Mouse (Mus musculus) layer of hippocampus, adult 18-20 months (tissue): ENCODE measurements around the gene Ccrl2. TPM values are rescaled to one million over a fixed set of nuclear protein-coding genes. Genes with fewer than 3 reads are reported as not detected.

Experiments used
- DNase-seq, 2 experiments: peaks; one replicate each; pipeline ENCODE4 v3.0.0; 2022; ENCODE audit warnings: low spot score in 2 of 2
- total RNA-seq, 2 experiments: library from RNA; stranded (reverse); gene quantifications; 2 replicates each; pipeline ENCODE4 v1.2.3; 2021

Gene Ccrl2
- total RNA-seq, 2 experiments from 2014 or later, result 0.58 to 1.4 TPM

DNA sequence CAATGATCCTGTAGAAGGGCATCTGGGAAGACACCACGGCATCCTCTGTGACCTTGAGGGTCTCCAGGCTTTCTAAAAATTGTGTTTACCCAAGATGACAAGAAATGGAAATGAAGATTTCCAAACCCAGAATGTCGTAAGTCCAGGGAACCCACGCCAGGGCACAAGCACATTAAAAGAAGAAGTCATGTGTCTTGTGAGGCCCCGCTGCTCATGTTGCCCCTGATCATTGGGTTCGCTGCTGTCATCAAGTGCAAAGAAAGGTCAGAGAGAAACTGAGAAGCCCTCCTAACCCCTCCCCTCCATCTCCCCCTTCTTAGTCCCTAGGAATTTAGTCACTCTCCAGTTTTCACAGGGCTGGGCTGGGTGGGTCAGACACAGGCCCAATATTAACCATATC, 5.5 kb upstream of the Ccrl2 start:
- no peak for DNase-seq

DNA sequence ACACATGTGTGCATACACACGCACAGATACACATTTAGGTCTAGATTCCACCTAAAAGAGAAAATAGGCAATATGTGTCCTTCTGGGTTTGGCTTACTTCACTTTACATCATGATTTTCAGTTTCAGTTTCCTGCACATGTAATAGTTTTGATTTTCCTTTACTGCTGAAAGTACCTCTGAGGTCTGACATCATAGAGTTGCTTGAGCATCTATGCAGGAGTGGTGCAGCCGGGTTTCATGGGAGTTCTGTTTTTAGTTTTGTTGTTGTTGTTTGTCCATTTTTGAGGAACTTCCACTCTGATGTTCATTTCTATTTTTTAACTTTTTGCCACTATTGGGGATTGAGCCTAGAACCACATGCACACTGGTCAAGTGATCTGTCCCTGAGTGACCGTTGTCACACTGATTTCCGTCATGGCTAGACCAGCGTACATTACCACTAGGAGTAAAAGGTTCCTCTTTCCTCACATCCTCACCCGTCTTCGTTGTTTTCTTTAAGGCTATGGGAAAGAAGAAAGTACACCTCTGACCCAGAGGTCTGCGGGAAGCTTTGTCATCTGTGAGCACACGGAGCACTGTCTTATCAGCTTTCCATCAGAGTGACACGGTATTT, 1.7 kb upstream of the Ccrl2 start:
- DNase-seq, result no peak

DNA sequence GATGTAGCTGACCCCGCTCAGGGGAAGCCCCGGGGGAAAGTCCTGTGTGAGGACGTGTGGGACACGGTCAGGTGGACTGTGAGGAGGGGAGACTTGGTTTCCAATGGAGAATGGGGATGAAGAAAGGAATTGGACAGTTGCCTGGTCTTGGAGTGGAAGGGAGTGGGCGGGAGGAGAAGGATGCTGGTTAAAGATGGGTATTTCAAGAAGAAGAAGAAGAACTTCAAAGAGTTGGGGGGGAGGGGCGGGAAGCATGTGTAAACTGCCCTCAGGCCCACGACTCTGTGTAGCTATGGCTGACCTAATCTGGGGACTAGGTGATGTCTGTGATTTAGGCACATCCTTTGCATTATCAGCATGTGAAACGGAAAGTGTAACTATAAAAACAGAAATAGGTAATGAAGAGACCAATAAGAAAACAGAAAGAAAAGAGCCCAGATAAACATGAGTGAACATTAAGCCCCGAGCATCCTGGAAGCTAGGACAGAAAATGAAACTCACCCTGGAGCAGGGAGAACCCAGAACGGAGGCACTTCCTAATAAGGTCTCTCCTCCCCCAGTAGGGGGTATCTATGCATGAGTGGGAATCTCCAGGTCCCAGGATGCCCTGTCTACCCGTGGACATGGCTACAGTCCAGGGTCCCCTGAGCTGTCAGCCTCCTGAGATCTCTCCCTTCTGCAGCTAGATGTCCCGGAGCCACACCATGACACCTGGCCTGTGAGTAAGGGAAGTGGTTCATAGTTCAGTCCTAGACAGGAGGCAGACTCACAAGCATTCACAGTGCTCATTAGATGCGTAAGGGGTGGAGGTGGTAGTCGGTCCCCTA, 438 bp upstream of the Ccrl2 start:
- no peak for DNase-seq

DNA sequence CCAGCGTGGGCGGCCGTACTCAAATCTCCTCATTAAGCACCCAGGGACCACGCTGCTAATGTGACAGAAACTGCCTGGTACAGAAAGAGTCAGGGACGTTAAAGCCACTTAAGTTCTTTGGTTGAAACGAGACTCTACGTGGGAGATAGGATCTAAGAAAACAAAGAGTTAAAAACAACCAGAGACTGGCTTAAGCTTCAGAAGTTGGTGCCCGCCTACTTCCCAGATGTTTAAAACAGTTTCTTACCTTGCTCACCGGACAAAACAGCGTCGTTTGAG, 861 bp downstream of the Ccrl2 start:
- no peak for DNase-seq

DNA sequence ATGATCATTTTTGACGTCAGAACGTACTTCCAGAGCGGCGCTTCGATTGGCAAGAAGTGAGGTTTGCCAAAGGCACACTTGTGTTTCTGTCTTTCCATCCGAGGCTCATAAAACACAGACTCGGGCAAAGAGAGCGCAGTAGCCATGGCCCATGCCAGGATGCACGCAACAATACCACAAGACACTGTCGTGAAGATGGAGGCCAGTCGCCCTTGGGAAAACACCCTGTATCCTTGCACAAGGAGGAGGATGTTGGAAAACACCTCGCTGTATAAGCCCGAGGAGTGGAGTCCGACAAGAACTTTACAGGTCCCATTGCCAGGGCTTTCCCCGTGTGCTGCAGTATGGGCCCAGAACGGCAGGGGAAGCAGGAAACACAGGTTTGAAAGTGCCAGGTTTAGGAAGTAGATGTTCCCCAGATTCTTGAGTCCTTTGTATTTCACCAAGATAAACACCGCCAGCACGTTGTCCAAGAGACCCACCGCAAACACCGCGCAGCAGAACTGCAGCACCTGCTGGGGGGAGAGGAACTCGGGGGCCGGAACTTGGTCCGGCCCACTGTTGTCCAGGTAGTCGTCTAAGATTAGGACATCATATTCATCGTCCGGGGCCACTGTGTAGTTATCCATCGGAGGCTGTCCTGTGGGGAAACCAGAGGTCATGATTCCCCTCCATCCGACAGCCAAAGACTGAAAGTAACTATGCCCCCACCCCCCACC, 1.4 kb downstream of the Ccrl2 start:
- DNase-seq, result no peak

DNA sequence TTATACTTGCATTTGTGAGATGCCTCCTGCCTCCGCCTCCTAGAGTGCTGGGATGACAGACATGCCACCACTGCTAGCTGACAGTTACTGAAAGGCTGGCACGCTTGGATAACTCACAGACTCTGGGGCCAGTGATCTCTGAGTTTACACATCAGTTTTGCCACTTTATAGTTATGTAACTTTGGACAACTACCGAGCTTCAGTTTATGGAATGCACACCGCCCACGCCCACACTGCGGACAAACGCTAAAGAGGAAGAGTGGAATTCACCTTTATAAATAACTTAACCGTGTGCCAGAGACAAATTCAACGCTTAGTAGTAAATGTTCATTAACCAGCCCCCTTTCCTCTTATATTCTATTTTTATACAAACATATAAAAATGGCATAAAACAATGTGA, 2.4 kb downstream of the Ccrl2 start:
- no peak for DNase-seq

DNA sequence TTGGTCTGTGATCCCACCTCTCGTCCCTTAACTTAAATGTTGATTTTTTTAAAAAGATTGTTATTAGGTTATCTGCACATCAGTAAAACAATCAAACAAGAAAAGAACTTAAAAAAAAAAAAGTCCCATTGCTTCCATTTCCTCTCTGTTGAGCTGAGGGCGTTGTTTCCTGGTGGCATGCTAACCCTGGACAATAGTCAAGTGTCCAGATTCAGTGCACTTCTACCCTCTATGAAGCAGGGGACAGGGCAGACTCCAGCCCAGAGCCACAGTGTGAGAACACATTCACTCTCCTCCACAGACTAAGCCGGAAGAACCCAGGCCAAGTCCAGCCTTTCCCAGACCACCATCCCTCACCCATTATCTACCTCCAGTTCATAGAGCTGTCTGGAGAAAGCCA, 8.9 kb downstream of the Ccrl2 start:
- no peak for DNase-seq

DNA sequence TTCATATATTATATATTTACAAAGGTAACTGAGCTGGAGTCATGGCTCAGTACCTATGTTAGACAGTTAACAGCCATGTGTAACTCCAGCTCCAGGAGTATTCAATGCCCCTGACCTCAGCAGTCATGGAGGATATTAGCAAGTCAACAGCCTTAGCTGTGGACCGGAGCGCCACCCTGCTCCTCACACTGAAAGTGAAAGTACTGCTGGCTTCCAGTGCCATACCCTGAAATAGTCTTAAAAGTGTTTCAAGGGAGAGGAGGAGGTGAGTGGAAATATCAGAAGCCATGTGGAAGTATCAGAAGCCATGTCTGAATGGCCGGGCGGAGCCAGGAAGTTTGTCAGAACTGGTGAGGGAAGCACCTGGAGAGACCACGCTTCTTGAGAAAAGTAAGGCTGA, 10.1 kb downstream of the Ccrl2 start:
- DNase-seq, result no peak

DNA sequence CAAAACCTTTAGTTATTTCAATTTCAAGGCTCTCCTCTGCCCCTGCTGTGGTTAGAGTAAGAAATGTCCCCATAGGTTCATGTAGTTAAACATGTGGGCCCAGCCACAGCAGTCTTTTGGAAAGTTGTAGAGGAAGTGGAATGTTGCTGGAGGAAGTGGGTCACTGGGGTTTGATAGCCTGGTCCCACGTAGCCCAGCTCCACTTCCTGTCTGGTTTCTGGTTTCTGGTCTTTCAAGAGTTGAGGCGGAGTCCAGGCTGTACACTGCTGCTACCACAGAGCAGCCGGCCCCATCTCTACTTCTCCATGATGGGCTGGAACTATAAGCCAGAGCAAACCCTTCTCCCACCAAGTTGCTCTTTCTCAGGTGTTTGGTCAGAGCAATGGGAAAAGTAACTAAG, 11.1 kb downstream of the Ccrl2 start:
- no peak for DNase-seq

DNA sequence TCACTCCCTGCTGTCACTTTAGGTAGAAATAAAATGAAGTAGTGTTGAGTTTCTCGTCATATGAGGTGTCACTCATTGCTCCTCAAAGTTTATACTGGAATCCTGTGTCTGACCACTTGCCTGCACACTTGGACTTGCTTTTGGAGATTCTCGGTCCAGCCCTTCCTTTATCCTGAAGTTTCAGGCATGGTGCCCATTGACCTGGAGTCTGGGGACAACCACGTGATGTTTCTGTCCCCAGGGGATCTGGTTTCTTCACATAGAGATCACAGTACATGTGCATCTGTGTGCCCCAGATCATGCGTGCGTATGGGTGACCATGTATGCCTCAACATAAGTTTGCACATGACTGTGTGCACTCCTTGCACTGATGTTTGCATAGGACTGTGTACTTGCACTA, 15.1 kb downstream of the Ccrl2 start:
- no peak for DNase-seq

DNA sequence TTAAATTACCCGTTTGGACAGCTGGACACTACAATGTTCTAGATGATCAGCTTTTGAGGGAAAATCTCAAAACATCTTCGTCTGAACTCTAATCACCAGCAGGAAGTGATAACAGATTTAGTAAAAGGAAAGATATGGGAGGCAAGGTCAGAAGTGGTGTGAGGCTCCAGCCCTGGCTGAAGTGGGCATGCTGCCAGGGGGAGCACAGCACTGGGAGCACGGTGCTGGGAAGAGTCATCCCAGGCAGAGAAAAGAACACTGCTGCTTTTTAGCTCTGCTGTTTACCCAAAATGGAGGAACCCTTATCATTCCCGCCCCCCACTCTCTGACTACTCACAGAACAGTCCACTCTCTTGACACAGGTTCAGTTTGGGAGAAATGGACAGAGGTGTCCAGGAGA, 17.4 kb downstream of the Ccrl2 start:
- no peak for DNase-seq

DNA sequence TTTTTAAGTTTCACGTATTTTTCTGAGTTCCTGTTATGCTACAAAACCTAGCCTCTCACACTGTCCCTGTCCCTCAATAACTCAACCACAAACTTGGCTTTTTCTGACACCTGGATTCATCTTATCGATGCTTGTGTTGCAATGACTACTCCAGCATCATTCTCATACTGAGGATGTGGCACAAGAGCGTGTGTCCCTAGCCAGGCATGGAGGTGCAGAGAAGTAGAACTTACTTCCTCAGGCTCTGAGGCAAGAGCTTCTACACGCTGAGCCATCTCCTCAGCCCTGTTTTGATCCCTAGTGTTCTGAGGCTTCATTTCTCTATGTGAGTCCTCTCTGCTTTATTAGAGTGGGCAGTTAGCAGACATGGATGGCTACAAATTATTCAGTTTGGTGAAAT, 23.6 kb downstream of the Ccrl2 start:
- no peak for DNase-seq

DNA sequence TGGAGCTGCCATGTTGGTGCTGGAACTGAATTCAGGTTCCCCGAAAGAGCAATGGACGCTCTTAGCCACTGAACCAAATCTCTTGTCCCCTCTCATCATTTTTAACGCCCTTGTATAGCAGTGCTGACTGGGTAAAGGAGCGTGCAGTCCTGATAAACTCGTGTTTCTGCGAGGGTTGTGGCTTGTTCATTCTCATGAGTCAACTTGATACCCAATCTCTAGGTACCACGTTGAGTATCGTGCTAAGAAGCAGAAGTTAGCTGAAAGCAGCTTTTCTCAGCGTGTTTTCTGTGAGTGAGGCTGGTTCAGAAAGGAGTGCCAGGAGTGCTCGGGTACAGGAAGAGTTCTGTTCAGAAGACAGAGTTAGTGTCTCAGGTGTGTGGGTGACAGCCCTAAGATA, 30.5 kb downstream of the Ccrl2 start:
- no peak for DNase-seq

DNA sequence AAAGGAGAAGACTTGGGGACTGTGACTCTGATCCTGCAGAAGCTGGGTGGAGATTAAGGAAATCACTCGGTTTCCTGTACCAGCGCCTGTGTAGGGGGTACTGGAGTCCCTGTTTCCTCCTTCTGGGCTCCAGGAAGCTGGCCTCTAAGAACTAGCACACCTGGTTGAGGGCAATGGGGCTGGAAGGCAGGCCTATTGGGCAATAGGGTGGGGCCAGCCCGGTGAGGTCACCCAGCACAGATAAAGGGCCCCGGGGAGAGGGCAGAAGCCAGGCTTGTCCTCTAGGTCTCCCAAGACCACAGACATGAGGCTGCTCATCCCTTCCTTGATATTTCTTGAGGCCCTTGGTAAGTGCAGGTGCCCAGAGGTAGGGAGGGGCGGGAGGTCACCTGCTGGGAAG, 38.3 kb downstream of the Ccrl2 start, which contains the start of gene Ltf:
Gene Ltf, plus strand, starts transcription at position 250 of the 400 bp plus-strand sequence.
- no peak for DNase-seq

DNA sequence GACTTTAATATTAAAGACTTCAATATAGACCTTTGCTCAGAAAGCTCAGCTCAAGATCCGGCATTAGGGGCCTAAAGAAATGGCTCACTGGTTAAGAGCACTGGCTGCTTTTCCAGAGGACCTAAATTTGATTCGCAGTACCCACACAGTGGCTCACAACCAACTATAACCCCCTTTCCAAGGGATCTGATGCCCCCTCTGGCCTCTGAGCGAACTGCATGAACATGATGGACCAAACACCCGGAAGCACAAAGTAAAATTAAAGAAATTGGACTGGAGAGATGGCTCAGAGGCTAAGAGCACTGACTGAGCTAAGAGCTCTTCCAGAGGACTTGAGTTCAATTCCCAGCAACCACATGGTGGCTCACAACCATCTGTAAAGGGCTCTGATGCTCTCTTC, 41.7 kb downstream of the Ccrl2 start:
- DNase-seq, result no peak

DNA sequence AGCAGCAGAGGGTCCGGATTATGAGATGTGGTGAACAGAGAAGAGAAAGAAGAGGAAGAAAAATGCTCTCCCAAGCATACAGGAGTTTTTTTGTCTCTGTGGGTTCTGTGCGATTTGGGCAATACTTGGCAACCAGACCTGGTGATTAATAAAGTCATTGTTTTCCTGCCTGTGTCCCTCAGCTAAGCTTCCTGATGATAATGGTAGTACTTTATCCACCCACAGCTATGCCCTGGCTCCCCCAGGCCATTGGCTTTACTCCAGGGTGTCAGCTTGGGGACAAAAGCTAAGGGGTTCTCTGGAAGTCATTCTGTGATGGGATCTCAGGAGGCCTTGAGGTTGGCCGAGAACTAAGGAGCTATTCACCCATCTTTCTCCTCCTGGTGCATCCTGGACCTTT, 45.3 kb downstream of the Ccrl2 start:
- DNase-seq, result no peak

DNA sequence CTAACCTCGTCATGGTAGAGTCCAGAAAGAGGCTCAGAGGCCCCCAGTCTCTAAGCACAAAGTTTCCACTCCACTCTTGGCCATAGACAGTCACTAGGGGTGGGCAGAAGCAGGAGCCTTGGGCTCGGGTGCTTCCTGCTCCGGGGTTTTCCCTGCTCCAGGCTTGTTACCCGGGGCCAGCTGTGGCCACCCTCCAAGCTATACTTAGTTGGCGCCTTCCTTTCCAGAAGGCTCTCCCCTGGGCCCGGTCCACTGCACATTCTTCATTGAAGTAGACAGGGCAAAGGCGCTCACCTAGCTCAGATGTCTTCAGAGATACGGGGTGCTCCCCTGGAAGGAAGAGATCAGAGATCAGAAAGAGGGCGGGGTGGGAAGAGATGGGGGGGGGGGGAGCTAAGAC, 45.8 kb downstream of the Ccrl2 start:
- no peak for DNase-seq

DNA sequence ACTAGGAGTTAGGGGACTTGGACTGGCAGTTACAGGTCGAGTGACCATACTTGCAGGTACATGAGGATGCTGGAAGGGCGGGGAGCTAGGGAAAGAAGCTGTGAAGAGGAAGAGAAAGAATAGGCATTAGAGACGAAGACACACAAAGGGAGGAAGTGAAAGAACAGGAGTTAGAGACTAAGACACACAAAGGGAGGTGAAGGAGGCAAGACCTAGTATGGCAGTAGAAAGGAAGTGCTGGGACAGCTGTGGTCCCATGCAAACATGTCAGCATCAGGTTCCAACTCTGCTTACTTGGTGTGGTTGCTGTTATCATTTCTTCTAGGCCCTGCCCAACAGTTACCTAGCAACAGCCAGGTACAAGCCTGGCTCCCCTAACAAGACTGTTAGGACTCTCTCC, 47.6 kb downstream of the Ccrl2 start:
- DNase-seq, result no peak

DNA sequence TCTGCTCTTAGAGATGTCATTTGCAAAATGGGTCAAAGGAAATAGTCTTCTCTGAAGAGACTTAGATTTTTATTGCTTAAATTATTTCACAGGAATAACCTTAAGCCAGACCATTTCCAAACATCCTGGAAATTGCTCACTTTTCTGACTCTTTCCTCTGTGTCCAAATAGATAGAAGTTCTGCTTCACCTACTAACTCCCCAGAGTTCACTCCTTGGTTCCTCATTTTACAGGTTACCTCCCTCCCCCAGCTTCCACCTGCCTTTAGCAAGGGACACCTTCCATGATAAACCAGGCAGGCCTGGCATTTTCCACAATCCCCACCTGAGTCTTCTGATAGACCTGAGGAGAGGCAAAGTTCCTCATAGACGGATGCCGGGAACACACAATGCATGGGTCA, 50.8 kb downstream of the Ccrl2 start:
- no peak for DNase-seq
